Comparison of ENCODE assay signal across 18 mouse cellular contexts in the genomic region with DNA sequence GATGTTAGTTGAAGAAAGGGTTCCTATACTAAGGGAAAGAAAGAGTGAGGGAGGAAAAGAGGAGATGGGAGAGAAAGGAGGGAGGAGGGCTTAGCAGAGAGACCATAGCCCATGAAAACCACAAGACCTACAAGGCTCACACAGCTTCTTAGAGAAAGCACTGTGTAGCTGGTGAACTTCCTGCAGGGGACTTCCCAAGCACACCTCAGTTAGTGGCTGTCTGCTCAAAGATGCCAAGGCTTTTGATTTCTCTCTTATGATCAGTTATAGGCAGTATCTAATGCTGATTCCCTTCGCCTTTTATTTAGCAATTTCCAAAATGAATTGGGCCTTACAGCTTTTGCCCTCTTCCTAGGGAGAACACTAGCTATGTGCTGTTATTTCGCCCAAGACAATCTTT.
DNase-seq lines count a peak whose midpoint lies in the region.
"Had no signal": no experiment of that assay in that cellular context is flagged by ENCODE, and none has a peak within 500 bp of the region (broad histone marks: within the 10 kb centered on the region; RNA-seq: fewer than 3 reads in every experiment).

No protein-coding gene starts in this region.

- DNase-seq in A20 (ENCODE audit: low read depth, low spot score) (peak; percentile 30), adipocyte (ENCODE audit: low spot score) (no peak)
- peak; percentile 87 for DNase-seq in CD4-positive helper T cell, adult 2 months (ENCODE audit: low read depth, low spot score)
- peak; percentile 78 for DNase-seq in T-cell, adult 2 months (ENCODE audit: low spot score)
- peak; percentile 68 to 76 for DNase-seq in natural killer cell, adult 2 months (ENCODE audit: low spot score in 2 of 2)
- no peak for DNase-seq in Muller cell, postnatal 12 days (ENCODE audit: inconsistent ontology term)
- DNase-seq in ovary, postnatal 14 days (ENCODE audit: low spot score) = no peak
- DNase-seq: adrenal gland, postnatal 25 days; cerebellum, adult 18-20 months; cerebellum, postnatal 10 days; forebrain, postnatal 0 days; heart, postnatal 14 days; kidney, adult 8-10 months; kidney, postnatal 4 days; layer of hippocampus, adult 9-11 months; liver, embryonic 13.5 days; lung, adult 18-20 months; right cerebral cortex, adult 18-20 months had no signal

Comparison
In these comparisons a context has a peak if more than half of its experiments do, and no peak if none do; other contexts are left out.
1. DNase-seq: peak in A20 (single experiment), CD4-positive helper T cell, adult 2 months (single experiment), T-cell, adult 2 months (single experiment) and natural killer cell, adult 2 months (2 of 2); none in Muller cell, postnatal 12 days (single experiment), ovary, postnatal 14 days (single experiment) and adipocyte (single experiment).